Mouse (Mus musculus): ENCODE measurements around the gene B430306N03Rik.

The B430306N03Rik gene

DNA sequence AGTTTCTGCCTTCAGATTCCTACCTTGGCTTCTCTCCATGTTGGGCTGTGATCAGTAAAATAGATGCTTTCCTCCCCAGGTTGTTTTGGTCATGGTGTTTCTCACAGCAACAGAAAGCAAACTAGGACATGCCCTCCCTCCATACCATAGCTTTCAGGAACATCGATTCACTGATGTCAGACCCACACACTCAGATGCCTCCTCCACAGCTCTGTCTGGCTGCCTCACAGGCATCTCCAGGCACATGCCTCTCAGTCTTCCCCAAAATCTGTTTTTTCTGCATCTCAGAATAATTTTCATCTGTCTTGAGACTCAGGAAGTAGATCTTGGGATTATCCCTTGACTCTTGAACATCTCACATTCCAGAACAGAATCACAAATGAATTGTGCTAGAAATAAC, 60.2 kb downstream of the B430306N03Rik start:
- no peak for TF ChIP-seq CTCF (conservative IDR thresholded peaks at IDR 0.05; ENCODE audit: low read length)
- no peak for TF ChIP-seq NANOG (IDR thresholded peaks at IDR 0.05; ENCODE audit: borderline replicate concordance, low read length)
- TF ChIP-seq POU5F1 (IDR thresholded peaks at IDR 0.05; ENCODE audit: borderline replicate concordance, low read length), result no peak
- Histone ChIP-seq H3K4me3 (replicated peaks; ENCODE audit: low read length) (no peak overlapping the region), H3K4me1 (replicated peaks; ENCODE audit: low read depth, low read length) (peaks cover 10% of the 10 kb centered on the region), H3K27me3 (ENCODE audit: insufficient read depth, low read length) (no peaks in the 10 kb centered on the region), H3K36me3 (ENCODE audit: insufficient read depth, low read length) (no peaks in the 10 kb centered on the region), H3K9me3 (ENCODE audit: low read length) (peaks cover 20% of the 10 kb centered on the region)
